Mouse (Mus musculus) hindbrain, embryonic 15.5 days (tissue): ENCODE results near the gene Mcidas. TPM values are rescaled to one million over a fixed set of nuclear protein-coding genes. Genes with fewer than 3 reads are reported as not detected.

Experiments used
- ATAC-seq: fragments of 200-750 bp; cut with Nextera tagmentation; 2 replicates; pipeline ENCODE4 v1.8.0; 2017; ENCODE audit warnings: low read depth, moderate number of reproducible peaks, moderate TSS enrichment; ENCODE audit not compliant: low FRiP score
- H3K27ac ChIP-seq: fragments of 300-500 bp; sonication (generic); replicated peaks from 2 replicates; pipeline ENCODE4 v1.5.1; 2015; ENCODE audit warnings: mild to moderate bottlenecking, inconsistent platforms
- H3K27me3 ChIP-seq: fragments of 300-500 bp; sonication (generic); 2 replicates; pipeline ENCODE4 v1.6.1; 2015; ENCODE audit warnings: control low read depth, inconsistent platforms
- H3K36me3 ChIP-seq: fragments of 300-500 bp; sonication (generic); 2 replicates; pipeline ENCODE4 v1.6.1; 2015; ENCODE audit warnings: control low read depth, inconsistent platforms
- H3K4me1 ChIP-seq: fragments of 300-500 bp; sonication (generic); replicated peaks from 2 replicates; pipeline ENCODE4 v1.6.1; 2015; ENCODE audit warnings: control low read depth, inconsistent platforms
- H3K4me2 ChIP-seq: fragments of 300-500 bp; sonication (generic); 2 replicates; pipeline ENCODE4 v1.6.1; 2015; ENCODE audit warnings: moderate library complexity, mild to moderate bottlenecking, inconsistent platforms
- H3K4me3 ChIP-seq: fragments of 300-500 bp; sonication (generic); 2 replicates; pipeline ENCODE4 v1.5.1; 2015; ENCODE audit warnings: mild to moderate bottlenecking, inconsistent platforms
- H3K9ac ChIP-seq: fragments of 300-500 bp; sonication (generic); 2 replicates; pipeline ENCODE4 v1.6.1; 2015; ENCODE audit warnings: inconsistent platforms
- H3K9me3 ChIP-seq: fragments of 300-500 bp; sonication (generic); 2 replicates; pipeline ENCODE4 v1.6.1; 2016; ENCODE audit warnings: control low read depth, inconsistent platforms
- WGBS: fragments of 180-500 bp; shearing (Covaris S2); methylation state at CpG from one replicate; pipeline ENCODE4 v1.1.7; 2015; 5-methylcytosine and 5-hydroxymethylcytosine counted together
- microRNA counts: library from miRNA; unstranded; fragments of <30 nt; microRNA quantifications from one replicate; lab custom pipeline; 2016
- microRNA-seq: library from miRNA; unstranded; fragments of <30 nt; microRNA quantifications from one replicate; pipeline ENCODE4, GENCODE M21; 2016
- polyA plus RNA-seq: library from polyadenylated mRNA; unstranded; fragments of >200 nt; fragmentation: Nextera tagmentation; extraction: Ambion mirVana; gene quantifications from 2 replicates; pipeline ENCODE4 v1.2.1, GENCODE M21; 2015

Mcidas gene
- polyA plus RNA-seq, 1 experiment from 2014 or later, result 1.3 TPM

DNA sequence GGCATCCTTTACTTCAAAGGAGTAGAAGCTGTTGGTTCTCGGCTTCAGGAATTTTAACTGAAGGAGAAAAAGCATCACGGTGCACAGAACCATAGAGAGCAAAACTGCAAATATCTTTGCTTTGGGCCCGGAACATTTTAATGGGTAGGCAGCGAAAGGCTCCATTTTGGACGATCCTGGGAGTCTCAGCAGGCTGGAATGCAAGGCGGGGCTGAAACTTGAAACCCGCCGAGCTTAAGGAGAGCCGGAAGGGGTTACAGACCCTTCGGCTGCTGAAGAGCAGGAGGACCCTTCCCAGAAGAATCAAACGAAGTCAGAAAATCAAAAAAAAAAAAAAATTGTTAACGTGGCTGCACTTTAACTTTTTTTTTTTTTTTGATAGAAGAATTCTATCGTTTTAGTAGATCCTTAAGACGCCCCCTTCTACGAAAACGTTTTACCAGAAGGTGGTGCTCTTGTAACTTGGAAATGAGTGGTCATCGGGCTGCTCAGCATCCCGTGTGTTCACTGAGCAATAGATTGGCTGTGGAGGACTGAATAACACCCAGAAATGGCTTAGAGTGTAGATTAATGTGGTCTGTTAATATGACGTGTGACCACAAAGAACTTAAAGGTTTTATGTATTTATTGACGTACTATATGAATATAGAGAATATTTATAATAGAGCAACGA lies 52.7 kb downstream of the Mcidas start, which contains the start of gene Gpx8:
TSS of gene Gpx8 (minus strand) at position 200 of the 673 bp plus-strand sequence.
- peak; percentile 87 for ATAC-seq
- Histone ChIP-seq H3K36me3 (no peaks in the 10 kb centered on the region), H3K9me3 (no peaks in the 10 kb centered on the region), H3K4me3 (peak within 1 kb of the TSS; percentile 48), H3K27me3 (no peaks in the 10 kb centered on the region), H3K4me1 (peaks cover 3% of the 10 kb centered on the region; the same call in 1 of the 2 replicates), H3K9ac (peak within 1 kb of the TSS; percentile 35), H3K27ac (0 out of 2 replicates have a peak within 1 kb of the TSS, but pooled peaks have one; percentile 34), H3K4me2 (peak within 1 kb of the TSS; percentile 81)
- WGBS, result 5% methylated on average over 21 of the region's 21 CpGs

DNA sequence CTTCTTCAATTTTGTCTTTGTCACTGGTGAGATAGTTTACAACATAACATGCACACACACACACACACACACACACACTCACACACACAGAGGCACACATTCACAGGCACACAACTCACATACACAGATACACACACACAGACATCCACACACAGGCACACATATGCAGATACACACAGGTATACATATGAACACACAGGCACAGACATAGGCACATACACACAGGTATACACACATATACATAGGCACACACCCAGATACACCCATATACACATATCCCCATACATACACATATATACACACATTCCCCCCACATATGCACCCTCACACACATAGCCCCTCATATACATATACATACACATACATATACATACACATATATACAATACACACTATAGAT lies 53.4 kb downstream of the Mcidas start:
- Histone ChIP-seq H3K9me3 (no peaks in the 10 kb centered on the region), H3K27me3 (no peaks in the 10 kb centered on the region), H3K27ac (no peak overlapping the region), H3K4me1 (peaks cover 3% of the 10 kb centered on the region; the same call in 1 of the 2 replicates), H3K4me3 (no peak overlapping the region), H3K36me3 (no peaks in the 10 kb centered on the region), H3K4me2 (peak overlapping the region; percentile 81), H3K9ac (no peak overlapping the region)
- peak; percentile 72 for ATAC-seq

DNA sequence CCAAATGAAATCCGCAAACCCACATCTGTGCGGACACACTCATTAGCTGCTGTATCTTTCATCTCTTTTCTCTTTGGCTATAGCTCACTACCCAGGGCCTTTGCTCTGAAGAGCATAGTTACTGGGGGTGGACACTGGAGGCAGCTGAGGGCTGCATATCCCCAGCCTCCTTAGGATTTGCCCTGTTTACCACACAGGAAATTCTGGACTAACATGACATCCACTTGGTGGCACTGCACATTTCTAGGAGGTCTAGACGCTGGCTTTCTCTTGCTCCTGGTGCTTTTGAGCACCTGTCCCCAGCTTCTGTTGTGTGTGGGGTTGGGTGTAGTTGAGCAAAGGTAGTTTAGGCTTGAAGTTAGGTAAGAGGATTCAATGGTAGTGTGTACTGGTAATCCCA lies 54.0 kb downstream of the Mcidas start:
- Histone ChIP-seq H3K4me1 (peaks cover 3% of the 10 kb centered on the region; the same call in 1 of the 2 replicates), H3K4me3 (no peak overlapping the region), H3K27me3 (no peaks in the 10 kb centered on the region), H3K27ac (no peak overlapping the region), H3K9ac (no peak overlapping the region), H3K36me3 (no peaks in the 10 kb centered on the region), H3K4me2 (no peak overlapping the region), H3K9me3 (no peaks in the 10 kb centered on the region)
- no peak for ATAC-seq
- WGBS, result 76% methylated on average over 3 of the region's 3 CpGs

MicroRNAs encoded within 50 kb of the gene (microRNA counts, 519-probe panel; counts per million panel counts)
- microRNA mmu-miR-449a (lab: Ali Mortazavi, UCI) (3,211 counts per million, percentile 64 among the panel's probes with 10 or more counts), microRNA mmu-miR-449b (lab: Ali Mortazavi, UCI) (not detected), microRNA mmu-miR-449c (lab: Ali Mortazavi, UCI) (not detected)

Small RNA genes within 50 kb of the gene (microRNA-seq; reads per million reads assigned to microRNA genes)
- gene Mir449a (3,425 reads per million, percentile 88 among the genes with 10 or more reads in this experiment), gene Mir449b (1.5 reads per million), gene Mir449c (4.8 reads per million, percentile 20 among the genes with 10 or more reads in this experiment)

Other genes starting within 250 kb of the Mcidas start
- gene Plpp1, start 193.1 kb upstream of the Mcidas start, polyA plus RNA-seq, result 66.6 and 70.9 TPM in 2 replicates
- 56.3 and 57.5 TPM in 2 replicates for gene Mtrex, start 66.4 kb upstream of the Mcidas start, polyA plus RNA-seq
- 28.9 and 34.6 TPM in 2 replicates for gene Dhx29, start 66.4 kb upstream of the Mcidas start, polyA plus RNA-seq
- 0.67 and 1.4 TPM in 2 replicates for gene Ccno, start 6.0 kb upstream of the Mcidas start, polyA plus RNA-seq
- gene Cdc20b, start 41.3 kb downstream of the Mcidas start, polyA plus RNA-seq, result 0.24 and 0.52 TPM in 2 replicates
- 59.0 and 62.9 TPM in 2 replicates for gene Gpx8, start 52.6 kb downstream of the Mcidas start, polyA plus RNA-seq
- not detected in 2 replicates for gene Gzma, start 107.1 kb downstream of the Mcidas start, polyA plus RNA-seq
- 1.4 and 2.0 TPM in 2 replicates for gene Esm1, start 215.8 kb downstream of the Mcidas start, polyA plus RNA-seq
- gene Gzmk, start 232.1 kb downstream of the Mcidas start, polyA plus RNA-seq, result 0.12 and 0.16 TPM in 2 replicates